Mouse (Mus musculus): ENCODE data around the gene Efcc1. TPM values are rescaled to one million over a fixed set of nuclear protein-coding genes. Genes with fewer than 3 reads are reported as not detected.
A peak's percentile ranks its signal among the peaks of the same experiment; 100 is the strongest.

Efcc1 gene
- polyA plus RNA-seq (2016; fragmentation: Nextera tagmentation; extraction: Ambion mirVana) = 8.2 and 9.7 TPM in 2 replicates

GRCm38 (mm10) chr6:87730591-87731462 lies at the start of gene Efcc1:
TSS of gene Efcc1 (plus strand) at chr6:87730869.
- Histone ChIP-seq H3K4me1 (peaks cover 31% of the 10 kb centered on the region), H3K27me3 (peaks cover 64% of the 10 kb centered on the region), H3K9me3 (replicated peaks) (no peaks in the 10 kb centered on the region; the same call in 1 of the 2 replicates), H3K9ac (peak within 1 kb of the TSS; percentile 78), H3K4me3 (peak within 1 kb of the TSS; percentile 65), H3K27ac (peak within 1 kb of the TSS; percentile 70), H3K36me3 (no peaks in the 10 kb centered on the region), H3K4me2 (replicated peaks) (peak within 1 kb of the TSS; percentile 93)
- WGBS = under 1% methylated on average over 90 of the region's 90 CpGs
- ATAC-seq (ENCODE audit: low FRiP score) = peak; percentile 80

- no peak overlapping the region for H3K9ac ChIP-seq
- 82% methylated on average over 3 of the region's 3 CpGs for WGBS
- H3K4me1 ChIP-seq = no peaks in the 10 kb centered on the region
- no peak overlapping the region for H3K4me3 ChIP-seq
- no peaks in the 10 kb centered on the region for H3K36me3 ChIP-seq
- H3K27me3 ChIP-seq = no peaks in the 10 kb centered on the region
- H3K4me2 ChIP-seq (replicated peaks) = no peak overlapping the region
- no peaks in the 10 kb centered on the region for H3K9me3 ChIP-seq (replicated peaks)
- ATAC-seq (ENCODE audit: low FRiP score) = no peak
- no peak overlapping the region for H3K27ac ChIP-seq
These were observed 34.7 kb upstream of the Efcc1 start for GRCm38 (mm10) chr6:87695947-87696346.

GRCm38 (mm10) chr6:87696544-87696943 lies 34.1 kb upstream of the Efcc1 start:
- H3K27ac ChIP-seq = no peak overlapping the region
- no peaks in the 10 kb centered on the region for H3K36me3 ChIP-seq
- WGBS = 91% methylated on average over 4 of the region's 4 CpGs
- H3K27me3 ChIP-seq = no peaks in the 10 kb centered on the region
- no peaks in the 10 kb centered on the region for H3K4me1 ChIP-seq
- no peak overlapping the region for H3K4me2 ChIP-seq (replicated peaks)
- no peaks in the 10 kb centered on the region for H3K9me3 ChIP-seq (replicated peaks)
- no peak for ATAC-seq (ENCODE audit: low FRiP score)
- no peak overlapping the region for H3K9ac ChIP-seq
- H3K4me3 ChIP-seq = no peak overlapping the region

- no peak overlapping the region for H3K4me2 ChIP-seq (replicated peaks)
- WGBS = 45% methylated on average over 3 of the region's 3 CpGs
- H3K9ac ChIP-seq = no peak overlapping the region
- H3K9me3 ChIP-seq (replicated peaks) = no peaks in the 10 kb centered on the region
- no peaks in the 10 kb centered on the region for H3K4me1 ChIP-seq
- H3K27me3 ChIP-seq = no peaks in the 10 kb centered on the region
- ATAC-seq (ENCODE audit: low FRiP score) = no peak
- no peak overlapping the region for H3K27ac ChIP-seq
- no peaks in the 10 kb centered on the region for H3K36me3 ChIP-seq
- no peak overlapping the region for H3K4me3 ChIP-seq
These were observed 24.4 kb upstream of the Efcc1 start for GRCm38 (mm10) chr6:87706246-87706645.

DNA sequence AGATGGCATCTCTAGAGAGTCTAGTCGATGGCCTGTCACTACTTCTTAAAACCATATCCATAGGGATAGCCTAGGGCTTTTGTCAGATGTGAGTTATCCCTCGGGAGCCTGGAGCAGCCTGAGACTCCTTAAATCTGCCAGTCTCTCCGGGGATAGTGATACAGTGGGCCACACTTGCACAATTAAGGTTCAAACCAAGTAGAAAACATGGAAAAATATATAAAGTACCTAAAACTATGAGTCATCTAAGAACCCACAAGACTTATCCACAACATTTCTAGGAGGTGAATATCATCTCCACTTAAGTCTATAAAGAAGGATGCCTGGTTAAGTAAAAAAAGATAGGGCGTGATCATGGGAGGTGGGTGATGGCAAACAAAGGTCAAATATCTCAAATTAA lies 18.4 kb upstream of the Efcc1 start:
- no peaks in the 10 kb centered on the region for H3K36me3 ChIP-seq
- H3K9me3 ChIP-seq (replicated peaks) = no peaks in the 10 kb centered on the region
- no peak overlapping the region for H3K27ac ChIP-seq
- H3K9ac ChIP-seq = no peak overlapping the region
- WGBS = 89% methylated on average over 4 of the region's 4 CpGs
- no peak overlapping the region for H3K4me2 ChIP-seq (replicated peaks)
- no peak overlapping the region for H3K4me3 ChIP-seq
- H3K27me3 ChIP-seq = no peaks in the 10 kb centered on the region
- H3K4me1 ChIP-seq = no peaks in the 10 kb centered on the region
- no peak for ATAC-seq (ENCODE audit: low FRiP score)

DNA sequence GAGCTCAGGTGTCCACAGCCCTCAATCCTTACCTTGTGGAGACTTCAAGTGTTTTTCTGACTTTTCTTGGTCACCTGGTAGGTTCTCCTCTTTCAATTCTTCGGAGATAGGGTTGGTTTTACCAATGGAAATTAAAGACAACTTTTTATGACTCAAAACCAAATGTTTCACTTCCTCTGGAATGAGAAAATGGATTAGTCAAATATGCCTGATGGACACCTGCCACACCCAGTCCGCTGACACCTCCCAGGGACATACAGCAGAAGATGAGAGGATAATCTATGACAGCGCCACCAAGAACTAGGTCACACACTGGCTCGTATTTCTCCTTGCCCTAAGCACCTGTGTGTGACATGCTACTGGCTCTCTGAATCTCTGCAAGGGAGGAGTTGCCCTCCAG lies 16.6 kb upstream of the Efcc1 start:
- no peaks in the 10 kb centered on the region for H3K4me1 ChIP-seq
- WGBS = 91% methylated on average over 4 of the region's 4 CpGs
- no peak overlapping the region for H3K4me2 ChIP-seq (replicated peaks)
- no peak overlapping the region for H3K27ac ChIP-seq
- no peaks in the 10 kb centered on the region for H3K9me3 ChIP-seq (replicated peaks)
- no peak for ATAC-seq (ENCODE audit: low FRiP score)
- no peak overlapping the region for H3K9ac ChIP-seq
- no peaks in the 10 kb centered on the region for H3K27me3 ChIP-seq
- H3K36me3 ChIP-seq = no peaks in the 10 kb centered on the region
- H3K4me3 ChIP-seq = no peak overlapping the region

- peak; percentile 76 for ATAC-seq (ENCODE audit: low FRiP score)
- Histone ChIP-seq H3K27me3 (no peaks in the 10 kb centered on the region; the same call in 1 of the 2 replicates), H3K4me1 (peaks cover 12% of the 10 kb centered on the region), H3K27ac (no peak overlapping the region), H3K4me3 (no peak overlapping the region), H3K36me3 (no peaks in the 10 kb centered on the region), H3K9ac (no peak overlapping the region), H3K9me3 (replicated peaks) (no peaks in the 10 kb centered on the region), H3K4me2 (replicated peaks) (peak overlapping the region; percentile 24)
- 3% methylated on average over 13 of the region's 13 CpGs for WGBS
These were observed 8.0 kb upstream of the Efcc1 start for GRCm38 (mm10) chr6:87722631-87723030.

GRCm38 (mm10) chr6:87725267-87725912 lies 5.3 kb upstream of the Efcc1 start:
- Histone ChIP-seq H3K36me3 (no peaks in the 10 kb centered on the region), H3K9ac (no peak overlapping the region), H3K4me1 (peaks cover 17% of the 10 kb centered on the region), H3K4me2 (replicated peaks) (no peak overlapping the region), H3K27ac (peak overlapping the region; percentile 67), H3K4me3 (no peak overlapping the region), H3K9me3 (replicated peaks) (no peaks in the 10 kb centered on the region), H3K27me3 (peaks cover 12% of the 10 kb centered on the region)
- 63% methylated on average over 7 of the region's 7 CpGs for WGBS
- ATAC-seq (ENCODE audit: low FRiP score) = no peak

DNA sequence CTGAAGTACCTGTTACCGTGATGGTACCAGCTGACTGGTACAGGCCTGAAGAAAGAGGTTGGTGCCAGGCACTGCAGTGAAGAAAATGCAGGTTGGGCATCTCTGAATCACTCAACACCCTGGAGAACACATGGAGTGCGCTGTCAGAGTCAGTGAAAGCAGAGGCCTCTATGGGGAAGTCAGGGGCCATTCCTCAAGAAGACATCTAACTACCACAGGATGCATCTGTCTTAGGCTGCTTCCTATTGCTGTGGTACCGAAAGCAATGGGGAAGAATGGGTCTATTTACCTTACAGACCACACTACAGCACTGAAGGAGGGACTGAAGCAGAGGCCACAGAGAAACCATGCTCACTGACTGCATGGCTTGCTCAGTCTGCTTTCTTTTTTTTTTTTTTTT lies 2.6 kb upstream of the Efcc1 start:
- Histone ChIP-seq H3K4me3 (no peak overlapping the region), H3K4me1 (peaks cover 27% of the 10 kb centered on the region), H3K9me3 (replicated peaks) (no peaks in the 10 kb centered on the region), H3K9ac (no peak overlapping the region), H3K36me3 (no peaks in the 10 kb centered on the region), H3K4me2 (replicated peaks) (no peak overlapping the region), H3K27me3 (peaks cover 38% of the 10 kb centered on the region), H3K27ac (no peak overlapping the region)
- ATAC-seq (ENCODE audit: low FRiP score) = no peak
- 64% methylated on average over 3 of the region's 3 CpGs for WGBS

GRCm38 (mm10) chr6:87730141-87730540 lies 528 bp upstream of the Efcc1 start:
- no peak overlapping the region for H3K9ac ChIP-seq
- no peaks in the 10 kb centered on the region for H3K36me3 ChIP-seq
- ATAC-seq (ENCODE audit: low FRiP score) = no peak
- peaks cover 31% of the 10 kb centered on the region for H3K4me1 ChIP-seq
- H3K4me3 ChIP-seq = peak overlapping the region; percentile 65
- H3K9me3 ChIP-seq (replicated peaks) = no peaks in the 10 kb centered on the region; the same call in 1 of the 2 replicates
- H3K4me2 ChIP-seq (replicated peaks) = peak overlapping the region; percentile 93
- H3K27me3 ChIP-seq = peaks cover 57% of the 10 kb centered on the region
- H3K27ac ChIP-seq = peak overlapping the region; percentile 70
- WGBS = 15% methylated on average over 13 of the region's 13 CpGs

GRCm38 (mm10) chr6:87731463-87732095 lies 910 bp downstream of the Efcc1 start:
- Histone ChIP-seq H3K4me3 (peak overlapping the region; percentile 65), H3K36me3 (no peaks in the 10 kb centered on the region), H3K27ac (peak overlapping the region; percentile 70), H3K4me1 (peaks cover 31% of the 10 kb centered on the region), H3K4me2 (replicated peaks) (peak overlapping the region; percentile 93), H3K9me3 (replicated peaks) (no peaks in the 10 kb centered on the region; the same call in 1 of the 2 replicates), H3K27me3 (peaks cover 64% of the 10 kb centered on the region), H3K9ac (peak overlapping the region; percentile 78)
- ATAC-seq (ENCODE audit: low FRiP score) = no peak
- WGBS = 3% methylated on average over 19 of the region's 19 CpGs
